Mouse (Mus musculus) heart, adult 9 months (tissue): ENCODE results near the gene Il11.

ENCODE experiments used
- DNase-seq, 2 experiments: peaks; one replicate each; pipeline ENCODE4 v3.0.0; 2022; ENCODE audit warnings: low spot score in 2 of 2

Il11 gene

GRCm38 (mm10) chr7:4743354-4743753, 39.3 kb downstream of the Il11 start:
- DNase-seq: no peak

- no peak for DNase-seq
These were observed 40.2 kb downstream of the Il11 start for GRCm38 (mm10) chr7:4742482-4742819.

- no peak for DNase-seq
These were observed 40.8 kb downstream of the Il11 start for GRCm38 (mm10) chr7:4741672-4742481.

- peak; percentile 67 to 70 for DNase-seq
These were observed 41.5 kb downstream of the Il11 start for GRCm38 (mm10) chr7:4741151-4741550.

GRCm38 (mm10) chr7:4740309-4740727, 42.3 kb downstream of the Il11 start:
- no peak for DNase-seq

- peak; percentile 100 for DNase-seq
These were observed 42.9 kb downstream of the Il11 start, which contains the start of gene Kmt5c for GRCm38 (mm10) chr7:4739544-4740275. Kmt5c (plus strand) TSS chr7:4740115.

GRCm38 (mm10) chr7:4739041-4739543, 43.6 kb downstream of the Il11 start:
- DNase-seq: no peak

GRCm38 (mm10) chr7:4732968-4733392, 49.7 kb downstream of the Il11 start:
- no peak for DNase-seq

- DNase-seq: no peak
These were observed 51.6 kb downstream of the Il11 start for GRCm38 (mm10) chr7:4731090-4731489.

- no peak for DNase-seq
These were observed 57.5 kb downstream of the Il11 start, which contains the start of gene Tmem150b for GRCm38 (mm10) chr7:4725169-4725568. Tmem150b (minus strand) TSS chr7:4725249.

- DNase-seq: peak; percentile 14 to 24
These were observed 58.3 kb downstream of the Il11 start for GRCm38 (mm10) chr7:4724359-4724758.

- peak in 1 of 2 experiments; percentile 16 for DNase-seq
These were observed 59.2 kb downstream of the Il11 start for GRCm38 (mm10) chr7:4723508-4723907.
